Mouse (Mus musculus) hematopoietic stem cell, adult 5-6 weeks (primary cell): ENCODE data around the gene Amph. TPM values are rescaled to one million over a fixed set of nuclear protein-coding genes. Genes with fewer than 3 reads are reported as not detected.

Experiments
- ATAC-seq, 2 experiments: fragments of 125-278 bp in 1 of 2; replicated peaks in 1 of 2; 2 replicates each; pipeline ENCODE4 v1.8.0; 2016 to 2017; ENCODE audit warnings: inconsistent platforms in 2 of 2, mild to moderate bottlenecking in 2 of 2, moderate number of reproducible peaks in 2 of 2, low read depth in 1 of 2, moderate TSS enrichment in 1 of 2; ENCODE audit not compliant: low FRiP score in 2 of 2, poor library complexity in 2 of 2, severe bottlenecking in 2 of 2, insufficient read depth in 1 of 2, low TSS enrichment in 1 of 2
- total RNA-seq: library from RNA; stranded (forward); fragments of 172-1452, 232-1000 nt; gene quantifications from 2 replicates; pipeline ENCODE4 v1.2.3, GENCODE M21; 2017

Gene Amph
- total RNA-seq, 1 experiment from 2014 or later: not detected

- ATAC-seq: peak; percentile 72 to 85
These were observed 229.8 kb downstream of the Amph start for GRCm38 (mm10) chr13:19177662-19178259.

GRCm38 (mm10) chr13:19178351-19178750 is 230.3 kb downstream of the Amph start:
- ATAC-seq: peak in 1 of 2 experiments; percentile 38; a peak in 1 of 4 replicates

DNA sequence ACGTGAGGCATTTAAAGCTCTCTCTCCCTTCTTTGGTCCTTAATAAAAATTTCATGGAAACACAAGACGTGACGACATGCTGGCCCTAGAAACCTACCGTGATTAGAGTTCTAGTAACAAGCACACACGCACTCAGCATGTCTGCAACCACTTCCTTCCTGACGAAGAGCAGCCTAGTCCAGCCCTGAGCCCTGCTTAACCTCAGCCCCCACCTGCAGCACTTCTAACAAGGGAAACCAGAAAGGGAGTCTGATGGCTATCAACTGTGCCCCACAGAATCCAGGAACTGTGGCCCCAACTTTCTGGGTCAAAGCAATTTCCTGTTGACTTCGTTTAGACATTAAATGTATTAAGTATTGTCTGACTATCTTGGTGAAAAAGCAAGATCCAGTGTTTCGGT is 234.3 kb downstream of the Amph start:
- peak; percentile 94 to 95 for ATAC-seq

- peak; percentile 69 to 81 for ATAC-seq
These were observed 242.0 kb downstream of the Amph start for GRCm38 (mm10) chr13:19190052-19190451.

GRCm38 (mm10) chr13:19194803-19195202 is 246.8 kb downstream of the Amph start:
- ATAC-seq: no peak

GRCm38 (mm10) chr13:19195456-19195855 is 247.5 kb downstream of the Amph start:
- ATAC-seq: peak in 1 of 2 experiments; percentile 51; a peak in 1 of 4 replicates

Other genes with a start within 250 kb of the Amph start
- 63.6 and 72.4 TPM in 2 replicates for gene Vps41, start 230.9 kb upstream of the Amph start, total RNA-seq